Mouse (Mus musculus): ENCODE data around the gene Gm44965. TPM values are rescaled to one million over a fixed set of nuclear protein-coding genes. Genes with fewer than 3 reads are reported as not detected.

The Gm44965 gene
- polyA plus RNA-seq, 1 experiment from 2014 or later, result not detected

DNA sequence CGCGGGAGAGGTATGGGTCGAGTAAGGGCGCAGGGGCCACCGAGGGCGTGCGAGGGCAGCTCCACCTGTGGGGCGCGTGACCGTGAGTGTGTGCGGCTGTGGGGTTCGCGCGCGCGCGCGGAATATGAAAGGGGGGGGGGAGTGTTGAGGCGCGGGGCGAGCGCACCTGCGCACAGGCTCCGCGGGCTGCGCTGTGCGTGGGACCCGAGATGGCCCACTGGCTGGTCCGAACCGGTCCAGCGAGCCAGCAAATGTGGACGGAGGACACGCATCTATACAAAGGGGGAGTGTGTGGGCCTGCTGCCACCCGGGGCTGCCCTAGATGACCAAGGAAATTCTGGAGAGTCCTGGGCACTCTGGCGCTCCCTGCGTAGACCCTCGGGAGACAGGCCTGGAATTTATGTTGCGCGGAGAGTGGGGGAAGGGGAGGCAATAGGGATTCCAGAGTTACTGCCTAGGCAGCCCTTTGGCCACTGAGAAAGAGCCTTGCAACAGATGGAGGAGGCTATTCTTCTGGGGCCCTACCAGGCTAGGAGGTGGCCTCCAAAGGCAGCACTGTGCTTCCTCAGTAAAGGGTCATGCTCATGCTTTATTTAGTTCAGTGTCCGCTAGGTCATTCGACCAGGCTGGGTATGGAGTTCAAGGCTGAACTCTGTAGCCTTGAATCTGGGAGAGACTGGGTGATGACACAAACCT lies 450 bp downstream of the Gm44965 start:
- Histone ChIP-seq H3K36me3 (ENCODE audit: control insufficient read depth, insufficient read depth, low read length) (peaks cover 30% of the 10 kb centered on the region), H3K9ac (ENCODE audit: low read depth, low read length) (peak overlapping the region; percentile 93), H3K27me3 (replicated peaks; ENCODE audit: control insufficient read depth, insufficient read depth, low read length) (no peaks in the 10 kb centered on the region), H3K4me2 (ENCODE audit: low read length) (peak overlapping the region; percentile 78), H3K27ac (ENCODE audit: low read depth, low read length) (peak overlapping the region; percentile 96), H3K4me3 (ENCODE audit: low read length) (peak overlapping the region; percentile 56), H3K4me1 (ENCODE audit: control insufficient read depth, insufficient read depth, low read depth, low read length) (peaks cover 16% of the 10 kb centered on the region), H3K9me3 (ENCODE audit: control insufficient read depth, low read length) (peaks cover 18% of the 10 kb centered on the region)
- under 1% methylated on average over 39 of the region's 41 CpGs for WGBS
- ATAC-seq, result peak; percentile 83

DNA sequence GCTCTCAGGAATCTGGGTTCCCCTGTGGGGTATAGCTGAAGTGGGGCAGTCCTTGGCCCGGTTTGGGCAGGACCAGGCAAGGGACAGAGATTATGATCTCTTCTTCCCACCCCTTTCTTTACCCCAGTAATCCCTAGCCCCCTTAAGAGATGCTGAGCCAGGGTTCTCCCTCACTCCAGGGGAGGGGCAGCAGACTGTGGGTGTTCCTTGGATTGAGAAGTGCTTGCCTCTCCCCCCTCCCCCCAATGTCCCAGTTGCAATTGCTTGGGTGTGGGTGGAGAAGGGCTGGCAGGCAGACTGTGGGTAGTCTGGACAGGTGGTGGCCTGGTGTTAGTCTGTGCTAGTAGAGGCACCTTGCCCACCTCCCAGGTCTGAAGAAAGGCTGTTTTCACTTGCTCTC lies 1.5 kb downstream of the Gm44965 start:
- H3K4me1 ChIP-seq (ENCODE audit: control insufficient read depth, insufficient read depth, low read depth, low read length), result peaks cover 16% of the 10 kb centered on the region
- H3K27me3 ChIP-seq (replicated peaks; ENCODE audit: control insufficient read depth, insufficient read depth, low read length), result no peaks in the 10 kb centered on the region
- H3K4me2 ChIP-seq (ENCODE audit: low read length), result peak overlapping the region; percentile 78
- H3K9ac ChIP-seq (ENCODE audit: low read depth, low read length), result peak overlapping the region; percentile 93
- peaks cover 18% of the 10 kb centered on the region for H3K9me3 ChIP-seq (ENCODE audit: control insufficient read depth, low read length)
- H3K4me3 ChIP-seq (ENCODE audit: low read length), result peak overlapping the region; percentile 56
- H3K36me3 ChIP-seq (ENCODE audit: control insufficient read depth, insufficient read depth, low read length), result peaks cover 36% of the 10 kb centered on the region
- no peak for ATAC-seq
- 50% methylated on average over 1 of the region's 1 CpGs for WGBS
- H3K27ac ChIP-seq (ENCODE audit: low read depth, low read length), result no peak overlapping the region

DNA sequence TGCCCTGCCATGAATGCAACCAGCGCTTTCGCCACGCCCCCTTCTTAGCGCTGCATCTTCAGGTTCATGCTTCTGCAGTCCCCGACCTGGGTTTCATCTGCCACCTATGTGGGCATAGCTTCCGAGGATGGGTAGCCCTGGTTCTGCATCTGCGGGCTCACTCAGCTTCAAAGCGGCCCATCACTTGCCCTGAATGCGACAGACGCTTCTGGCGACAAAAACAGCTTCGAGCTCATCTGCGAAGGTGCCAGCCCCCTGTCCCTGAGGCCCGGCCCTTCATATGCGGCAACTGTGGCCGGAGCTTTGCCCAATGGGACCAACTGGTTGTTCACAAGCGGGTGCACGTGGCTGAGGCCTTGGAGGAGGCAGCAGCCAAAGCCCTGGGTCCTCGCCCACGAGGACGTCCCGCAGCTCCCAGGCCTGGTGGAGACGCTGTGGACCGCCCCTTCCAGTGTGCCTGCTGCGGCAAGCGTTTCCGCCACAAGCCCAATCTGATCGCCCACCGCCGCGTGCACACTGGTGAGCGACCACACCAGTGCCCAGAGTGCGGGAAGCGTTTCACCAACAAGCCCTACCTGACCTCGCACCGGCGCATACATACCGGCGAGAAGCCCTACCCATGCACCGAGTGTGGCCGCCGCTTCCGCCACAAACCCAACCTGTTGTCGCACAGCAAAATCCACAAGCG lies 2.9 kb downstream of the Gm44965 start:
- H3K9ac ChIP-seq (ENCODE audit: low read depth, low read length), result no peak overlapping the region

DNA sequence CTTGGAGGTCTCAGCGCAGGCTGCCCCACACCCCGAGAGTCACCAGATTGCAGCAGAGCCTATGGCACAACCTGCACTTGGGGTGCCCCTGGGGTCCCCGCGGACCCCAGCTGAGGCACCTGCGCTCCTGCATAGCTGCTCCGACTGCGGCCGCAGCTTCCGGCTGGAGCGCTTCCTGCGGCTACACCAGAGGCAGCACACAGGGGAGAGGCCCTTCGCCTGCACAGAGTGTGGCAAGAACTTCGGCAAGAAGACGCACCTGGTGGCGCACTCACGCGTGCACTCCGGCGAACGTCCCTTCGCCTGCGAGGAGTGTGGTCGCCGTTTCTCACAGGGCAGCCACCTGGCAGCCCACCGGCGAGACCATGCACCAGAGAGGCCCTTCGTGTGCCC lies 3.5 kb downstream of the Gm44965 start:
- ATAC-seq, result no peak
- peaks cover 22% of the 10 kb centered on the region for H3K4me1 ChIP-seq (ENCODE audit: control insufficient read depth, insufficient read depth, low read depth, low read length)
- H3K27me3 ChIP-seq (replicated peaks; ENCODE audit: control insufficient read depth, insufficient read depth, low read length), result no peaks in the 10 kb centered on the region
- H3K27ac ChIP-seq (ENCODE audit: low read depth, low read length), result no peak overlapping the region
- peaks cover 36% of the 10 kb centered on the region for H3K36me3 ChIP-seq (ENCODE audit: control insufficient read depth, insufficient read depth, low read length)
- H3K4me3 ChIP-seq (ENCODE audit: low read length), result no peak overlapping the region
- H3K9ac ChIP-seq (ENCODE audit: low read depth, low read length), result no peak overlapping the region
- 94% methylated on average over 26 of the region's 27 CpGs for WGBS
- no peak overlapping the region for H3K4me2 ChIP-seq (ENCODE audit: low read length)
- H3K9me3 ChIP-seq (ENCODE audit: control insufficient read depth, low read length), result peaks cover 18% of the 10 kb centered on the region

More for the DNA sequence above, 2.9 kb downstream of the Gm44965 start:
- Histone ChIP-seq H3K4me2 (ENCODE audit: low read length) (no peak overlapping the region), H3K27ac (ENCODE audit: low read depth, low read length) (no peak overlapping the region), H3K9me3 (ENCODE audit: control insufficient read depth, low read length) (peaks cover 18% of the 10 kb centered on the region), H3K36me3 (ENCODE audit: control insufficient read depth, insufficient read depth, low read length) (peaks cover 36% of the 10 kb centered on the region), H3K4me3 (ENCODE audit: low read length) (no peak overlapping the region), H3K4me1 (ENCODE audit: control insufficient read depth, insufficient read depth, low read depth, low read length) (peaks cover 22% of the 10 kb centered on the region), H3K27me3 (replicated peaks; ENCODE audit: control insufficient read depth, insufficient read depth, low read length) (no peaks in the 10 kb centered on the region)
- ATAC-seq, result no peak
- 97% methylated on average over 45 of the region's 45 CpGs for WGBS

DNA sequence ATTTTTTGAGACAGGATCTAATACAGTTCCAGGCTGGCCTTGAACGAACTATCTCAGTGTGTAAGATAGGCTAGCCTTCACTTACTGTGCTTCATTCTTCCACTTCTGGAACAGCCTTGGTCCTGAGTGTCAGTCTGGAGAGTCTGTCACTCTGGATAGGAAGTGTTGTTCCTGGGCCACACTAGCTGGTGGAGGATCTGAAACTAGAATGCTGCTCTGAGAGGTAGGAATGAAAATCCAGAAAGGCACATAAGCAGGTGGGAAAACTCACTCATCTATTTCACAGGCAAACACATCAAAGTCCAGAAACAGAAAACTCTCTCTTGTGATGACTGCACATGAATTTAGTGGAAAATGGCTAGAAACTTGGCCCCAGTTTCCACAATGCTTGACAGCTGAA lies 6.9 kb downstream of the Gm44965 start:
- Histone ChIP-seq H3K4me2 (ENCODE audit: low read length) (no peak overlapping the region), H3K4me3 (ENCODE audit: low read length) (no peak overlapping the region), H3K4me1 (ENCODE audit: control insufficient read depth, insufficient read depth, low read depth, low read length) (peaks cover 14% of the 10 kb centered on the region), H3K27me3 (replicated peaks; ENCODE audit: control insufficient read depth, insufficient read depth, low read length) (no peaks in the 10 kb centered on the region), H3K9me3 (ENCODE audit: control insufficient read depth, low read length) (peaks cover 18% of the 10 kb centered on the region), H3K9ac (ENCODE audit: low read depth, low read length) (no peak overlapping the region), H3K36me3 (ENCODE audit: control insufficient read depth, insufficient read depth, low read length) (peaks cover 36% of the 10 kb centered on the region), H3K27ac (ENCODE audit: low read depth, low read length) (no peak overlapping the region; the same call in 1 of the 2 replicates)
- no peak for ATAC-seq
- 93% methylated on average over 1 of the region's 1 CpGs for WGBS

DNA sequence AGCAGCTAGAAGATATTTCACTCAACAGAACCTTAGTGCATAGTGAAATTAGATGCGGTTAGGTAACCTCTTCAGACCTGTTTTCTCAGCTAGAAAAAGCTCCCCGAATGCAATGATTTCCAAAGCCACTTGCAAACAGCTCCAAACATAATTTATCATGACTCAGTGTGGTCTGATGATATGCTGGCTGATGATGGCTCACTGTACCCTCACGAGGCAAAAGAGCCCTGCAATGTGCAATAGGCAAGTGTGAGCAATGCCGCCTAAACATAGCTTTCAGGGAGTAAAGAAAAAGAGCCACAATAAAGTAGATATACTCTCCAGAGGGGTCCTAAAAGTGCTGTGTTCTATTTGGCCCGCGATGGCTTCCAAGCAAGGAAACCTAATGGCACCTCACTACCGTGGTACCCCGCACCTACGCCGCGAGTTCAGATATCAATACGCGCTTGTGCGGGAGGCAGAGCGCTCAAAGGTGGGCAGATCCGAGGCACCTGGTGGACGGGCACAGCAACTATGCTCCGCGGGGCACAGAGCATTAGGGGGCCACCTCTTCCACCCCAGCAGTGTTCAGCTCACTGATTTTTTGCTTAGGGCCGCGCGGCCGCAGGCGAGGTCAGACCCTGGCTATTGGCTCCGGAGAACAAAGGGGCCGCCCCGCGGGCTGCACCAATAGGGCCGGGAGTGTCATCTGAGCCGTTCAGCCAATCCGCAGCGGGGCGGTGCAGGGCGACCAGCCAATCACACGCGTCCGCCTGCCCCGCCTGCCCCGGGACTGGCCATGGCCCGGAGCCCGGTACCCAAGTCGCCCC lies 7.7 kb downstream of the Gm44965 start, which contains the start of gene Zfp775:
Gene Zfp775 (plus strand): TSS at position 793 of the 809 bp plus-strand sequence.
- peak within 1 kb of the TSS; percentile 97 for H3K9ac ChIP-seq (ENCODE audit: low read depth, low read length)
- H3K36me3 ChIP-seq (ENCODE audit: control insufficient read depth, insufficient read depth, low read length), result peaks cover 29% of the 10 kb centered on the region
- peaks cover 14% of the 10 kb centered on the region for H3K9me3 ChIP-seq (ENCODE audit: control insufficient read depth, low read length)
- WGBS, result 3% methylated on average over 42 of the region's 42 CpGs
- peak within 1 kb of the TSS; percentile 74 for H3K4me3 ChIP-seq (ENCODE audit: low read length)
- H3K4me2 ChIP-seq (ENCODE audit: low read length), result peak within 1 kb of the TSS; percentile 91
- H3K4me1 ChIP-seq (ENCODE audit: control insufficient read depth, insufficient read depth, low read depth, low read length), result peaks cover 14% of the 10 kb centered on the region
- peak; percentile 99 for ATAC-seq
- no peaks in the 10 kb centered on the region for H3K27me3 ChIP-seq (replicated peaks; ENCODE audit: control insufficient read depth, insufficient read depth, low read length)
- peak within 1 kb of the TSS; percentile 93 for H3K27ac ChIP-seq (ENCODE audit: low read depth, low read length)

DNA sequence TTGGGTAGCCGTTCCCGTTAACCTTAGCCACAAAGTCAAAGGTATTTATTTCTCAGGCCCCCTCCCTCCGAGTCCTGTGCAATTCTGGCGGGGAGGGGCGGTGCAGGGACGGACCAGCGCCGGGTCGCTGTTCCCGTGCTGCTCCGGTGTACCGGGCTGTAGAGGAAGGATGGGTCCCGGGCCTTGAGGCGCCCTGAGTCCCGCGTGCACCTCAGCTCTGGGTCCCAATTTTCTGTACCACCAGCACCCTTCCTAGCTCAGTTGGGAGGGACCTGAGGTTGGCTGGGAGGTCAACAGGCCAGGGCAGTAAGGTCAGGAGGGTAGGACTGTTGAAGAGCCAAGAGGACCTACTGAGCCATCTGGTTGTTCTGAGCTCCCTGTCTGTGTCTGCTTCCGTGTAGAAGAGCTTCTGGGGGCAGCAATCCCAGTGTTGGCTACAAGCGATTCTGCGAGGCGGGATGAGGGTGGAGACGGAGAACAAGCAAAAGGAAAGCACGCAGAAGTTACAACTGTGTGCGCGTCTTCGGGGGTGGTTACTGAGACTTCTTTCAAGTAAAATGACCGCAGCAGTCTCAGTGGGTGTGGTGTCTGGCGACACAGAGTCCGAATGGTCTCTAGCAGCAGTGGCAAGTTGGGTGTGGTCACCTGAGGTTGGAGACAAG lies 8.5 kb downstream of the Gm44965 start:
- WGBS, result under 1% methylated on average over 28 of the region's 28 CpGs

DNA sequence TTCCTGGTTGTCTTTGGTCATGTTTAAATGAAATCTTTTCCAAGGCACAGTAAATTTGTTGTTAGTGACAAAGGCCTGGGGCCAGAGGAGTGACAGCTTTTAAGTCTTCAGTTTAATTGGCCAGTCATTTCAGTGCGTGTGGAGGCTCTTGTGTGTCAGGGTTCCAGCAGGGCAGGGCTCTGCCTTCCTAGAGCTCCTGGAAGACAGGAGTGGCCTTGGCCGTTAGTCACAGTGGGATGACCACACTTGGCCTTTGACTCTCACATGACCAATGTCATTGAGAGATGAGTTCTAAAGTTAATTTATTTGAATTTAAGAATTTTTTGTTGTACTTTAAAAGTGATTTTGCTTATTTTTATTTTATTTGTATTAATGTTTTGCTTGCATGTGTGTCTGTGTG lies 14.4 kb downstream of the Gm44965 start:
- no peak overlapping the region for H3K27ac ChIP-seq (ENCODE audit: low read depth, low read length)
- no peak overlapping the region for H3K4me3 ChIP-seq (ENCODE audit: low read length)
- peaks cover 2% of the 10 kb centered on the region for H3K4me1 ChIP-seq (ENCODE audit: control insufficient read depth, insufficient read depth, low read depth, low read length)
- H3K4me2 ChIP-seq (ENCODE audit: low read length), result no peak overlapping the region
- 69% methylated on average over 2 of the region's 2 CpGs for WGBS
- H3K9ac ChIP-seq (ENCODE audit: low read depth, low read length), result no peak overlapping the region
- H3K36me3 ChIP-seq (ENCODE audit: control insufficient read depth, insufficient read depth, low read length), result no peaks in the 10 kb centered on the region
- no peaks in the 10 kb centered on the region for H3K27me3 ChIP-seq (replicated peaks; ENCODE audit: control insufficient read depth, insufficient read depth, low read length)
- no peak for ATAC-seq
- H3K9me3 ChIP-seq (ENCODE audit: control insufficient read depth, low read length), result no peaks in the 10 kb centered on the region

More for the DNA sequence above, 8.5 kb downstream of the Gm44965 start:
- Histone ChIP-seq H3K36me3 (ENCODE audit: control insufficient read depth, insufficient read depth, low read length) (peaks cover 22% of the 10 kb centered on the region), H3K9me3 (ENCODE audit: control insufficient read depth, low read length) (peaks cover 6% of the 10 kb centered on the region), H3K4me1 (ENCODE audit: control insufficient read depth, insufficient read depth, low read depth, low read length) (peaks cover 14% of the 10 kb centered on the region), H3K4me2 (ENCODE audit: low read length) (peak overlapping the region; percentile 91), H3K9ac (ENCODE audit: low read depth, low read length) (peak overlapping the region; percentile 97), H3K27me3 (replicated peaks; ENCODE audit: control insufficient read depth, insufficient read depth, low read length) (no peaks in the 10 kb centered on the region), H3K27ac (ENCODE audit: low read depth, low read length) (peak overlapping the region; percentile 93), H3K4me3 (ENCODE audit: low read length) (peak overlapping the region; percentile 74)
- ATAC-seq, result peak; percentile 87
